Mouse (Mus musculus): ENCODE results near the gene Lrg1. TPM values are rescaled to one million over a fixed set of nuclear protein-coding genes. Genes with fewer than 3 reads are reported as not detected.

Lrg1 gene
- polyA plus RNA-seq, 1 experiment, result 23.4 TPM

GRCm38 (mm10) chr17:56134463-56134971 lies 12.7 kb upstream of the Lrg1 start:
- DNase-seq (ENCODE audit: low spot score), result no peak

DNA sequence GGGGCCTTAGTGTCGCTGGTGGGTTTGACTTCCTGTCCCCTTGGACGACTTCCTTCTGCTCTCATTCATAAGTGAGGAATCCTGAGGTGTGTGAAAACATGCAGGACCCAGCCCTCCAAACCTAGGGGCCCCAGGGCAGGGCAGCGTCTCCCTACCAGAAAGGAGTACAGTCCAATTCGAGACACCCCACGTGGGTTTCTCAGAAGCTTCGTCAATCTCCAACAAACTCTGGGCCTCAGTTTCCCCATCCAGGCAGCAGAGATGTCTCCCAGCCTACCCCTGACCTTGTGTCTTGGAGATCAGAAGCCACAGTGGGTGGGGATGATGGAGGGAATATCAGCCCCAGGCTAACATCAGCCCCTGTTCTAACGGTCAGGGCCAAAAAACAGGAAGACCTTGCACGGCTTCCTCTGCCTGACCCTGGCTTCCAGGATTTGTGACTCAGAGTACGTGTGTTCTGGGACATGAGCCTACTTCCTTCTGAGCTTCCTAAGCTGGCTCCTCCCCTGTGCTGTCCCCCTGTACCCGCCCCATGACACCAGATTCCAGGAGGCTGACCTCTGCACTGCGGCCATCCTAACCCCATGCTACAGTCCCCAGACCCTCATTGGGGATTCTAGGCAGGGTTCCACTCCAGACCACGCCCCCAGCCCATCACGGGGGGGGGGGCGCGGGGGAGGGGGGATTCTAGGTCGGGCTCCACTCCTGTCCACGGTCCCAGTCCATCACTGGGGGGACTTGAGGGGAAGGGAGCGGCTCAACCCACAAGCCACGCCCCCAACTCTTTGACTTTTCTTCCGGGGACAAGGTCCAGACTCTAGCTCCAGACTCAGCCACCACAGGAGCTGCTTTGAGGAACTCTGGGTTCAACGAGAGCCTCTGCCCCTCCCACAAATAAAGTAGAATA lies 11.9 kb upstream of the Lrg1 start:
- no peak for DNase-seq (ENCODE audit: low spot score)

- no peak for DNase-seq (ENCODE audit: low spot score)
These were observed 10.9 kb upstream of the Lrg1 start for GRCm38 (mm10) chr17:56132661-56133060.

- DNase-seq (ENCODE audit: low spot score), result no peak
These were observed 10.0 kb upstream of the Lrg1 start for GRCm38 (mm10) chr17:56131814-56132213.

- no peak for DNase-seq (ENCODE audit: low spot score)
These were observed 9.3 kb upstream of the Lrg1 start for GRCm38 (mm10) chr17:56131136-56131535.

GRCm38 (mm10) chr17:56128246-56128645 lies 6.4 kb upstream of the Lrg1 start:
- DNase-seq (ENCODE audit: low spot score), result no peak

GRCm38 (mm10) chr17:56126175-56126574 lies 4.4 kb upstream of the Lrg1 start:
- no peak for DNase-seq (ENCODE audit: low spot score)

DNA sequence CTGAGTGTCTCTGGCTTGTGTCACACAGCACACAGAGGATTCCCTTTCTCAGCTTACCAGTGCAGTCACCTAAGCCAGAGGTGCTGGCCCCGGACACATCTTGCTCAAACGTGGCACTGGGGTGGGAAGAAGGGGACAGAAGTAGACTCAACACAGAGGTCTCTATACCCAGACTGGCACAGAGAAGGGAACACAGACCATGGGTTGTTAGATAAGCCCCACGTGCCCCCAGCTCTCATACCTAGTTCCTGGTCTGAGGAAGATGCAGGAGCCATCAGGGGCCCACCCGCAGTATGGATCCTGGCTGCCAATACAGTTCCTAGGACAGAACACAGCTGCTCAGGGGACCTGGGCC lies 3.5 kb upstream of the Lrg1 start:
- DNase-seq (ENCODE audit: low spot score), result no peak

GRCm38 (mm10) chr17:56124377-56125275 lies 2.8 kb upstream of the Lrg1 start:
- DNase-seq (ENCODE audit: low spot score), result no peak

DNA sequence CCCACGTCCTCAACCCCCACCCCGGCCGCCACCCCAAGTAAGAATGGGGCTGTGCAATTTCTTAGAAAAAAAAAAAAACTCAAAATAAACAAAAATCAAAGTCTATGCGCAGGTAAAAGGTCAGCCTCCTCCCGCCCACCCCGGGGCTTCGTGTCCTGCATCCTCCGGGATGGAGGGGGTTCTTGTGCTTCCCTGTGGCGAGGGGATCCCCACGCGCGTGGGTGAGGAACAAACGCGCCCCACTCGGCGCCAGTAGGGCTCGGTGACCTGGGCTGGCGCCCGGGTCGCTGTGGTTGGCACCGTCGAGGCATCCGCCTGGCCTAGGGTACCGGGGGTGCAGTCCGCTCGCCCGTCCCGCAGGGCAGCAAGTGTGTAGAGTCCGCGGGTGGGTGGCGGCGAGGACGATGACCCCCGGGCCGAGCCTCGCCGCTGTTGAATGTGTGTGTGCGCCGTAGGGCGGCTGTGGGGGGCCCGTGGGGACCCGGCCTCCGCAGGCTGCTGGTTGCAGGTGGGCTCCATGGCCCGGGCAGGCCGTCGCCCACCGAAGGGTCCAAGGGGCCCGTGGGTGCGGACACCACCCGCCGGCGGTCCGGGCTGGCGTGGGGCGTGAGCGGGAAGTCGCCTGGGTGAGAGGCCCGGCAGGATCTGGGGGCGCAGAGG lies 2.0 kb upstream of the Lrg1 start:
- DNase-seq (ENCODE audit: low spot score), result no peak

DNA sequence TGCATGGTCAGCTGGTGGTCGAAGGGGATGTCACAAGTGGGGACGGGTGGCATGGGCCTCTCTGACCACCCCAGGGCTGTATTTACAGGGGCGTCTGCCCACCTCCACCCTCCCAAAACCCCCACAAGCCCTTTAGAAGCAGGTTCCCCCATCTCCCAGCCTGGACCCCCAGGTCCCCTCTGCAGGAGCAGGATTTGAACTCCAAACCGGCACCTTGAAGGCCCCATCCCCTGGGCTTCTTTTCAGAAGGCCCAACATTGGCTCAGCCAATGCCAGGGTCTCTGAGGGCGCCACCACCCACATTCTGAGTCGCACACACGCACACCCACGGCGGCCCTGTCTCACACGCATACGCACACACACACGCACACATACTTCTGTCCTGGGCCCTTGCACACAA lies 1.4 kb upstream of the Lrg1 start:
- no peak for DNase-seq (ENCODE audit: low spot score)

DNA sequence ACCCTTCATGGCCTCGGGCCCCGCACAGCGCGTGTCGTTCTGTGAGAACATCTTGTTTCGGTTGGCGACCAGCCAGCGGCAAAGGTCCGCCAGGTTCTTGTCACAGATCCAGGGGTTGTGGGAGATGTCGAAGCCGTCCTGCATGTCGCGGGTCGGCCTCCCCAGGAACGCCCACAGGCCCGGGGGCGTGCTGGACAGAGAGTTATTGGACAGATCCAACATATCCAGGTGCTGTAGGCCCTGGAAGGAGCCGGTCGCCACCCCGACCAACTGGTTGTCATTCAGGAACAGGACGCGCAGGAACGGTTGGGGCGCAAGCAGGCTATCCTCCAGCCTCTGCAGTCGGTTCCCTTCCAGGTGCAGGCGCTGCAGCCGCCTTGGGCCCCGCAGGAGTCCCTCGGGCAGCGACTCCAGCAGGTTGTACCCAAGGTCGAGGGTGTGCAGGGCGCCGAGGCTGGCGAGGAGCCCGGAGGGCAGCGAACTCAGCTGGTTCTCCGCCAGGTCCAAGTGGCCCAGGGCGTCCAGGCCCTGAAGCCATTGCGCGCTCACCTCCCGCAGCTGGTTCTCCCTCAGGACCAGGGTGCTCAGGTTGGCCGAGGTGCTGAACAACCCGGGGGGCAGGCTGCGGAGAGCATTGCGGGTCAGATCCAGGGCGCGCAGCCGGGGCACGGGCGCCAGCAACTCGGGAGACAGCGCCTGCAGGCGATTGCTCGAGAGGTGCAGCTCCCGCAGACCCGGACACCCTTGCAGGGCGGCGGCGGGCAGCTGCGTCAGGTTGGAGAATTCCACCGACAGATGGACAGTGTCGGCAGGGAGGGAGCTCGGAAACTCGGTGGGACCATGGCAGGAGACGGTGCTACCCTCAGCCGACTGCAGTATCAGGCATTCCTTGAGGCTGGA lies 1.6 kb downstream of the Lrg1 start:
- DNase-seq (ENCODE audit: low spot score), result no peak

DNA sequence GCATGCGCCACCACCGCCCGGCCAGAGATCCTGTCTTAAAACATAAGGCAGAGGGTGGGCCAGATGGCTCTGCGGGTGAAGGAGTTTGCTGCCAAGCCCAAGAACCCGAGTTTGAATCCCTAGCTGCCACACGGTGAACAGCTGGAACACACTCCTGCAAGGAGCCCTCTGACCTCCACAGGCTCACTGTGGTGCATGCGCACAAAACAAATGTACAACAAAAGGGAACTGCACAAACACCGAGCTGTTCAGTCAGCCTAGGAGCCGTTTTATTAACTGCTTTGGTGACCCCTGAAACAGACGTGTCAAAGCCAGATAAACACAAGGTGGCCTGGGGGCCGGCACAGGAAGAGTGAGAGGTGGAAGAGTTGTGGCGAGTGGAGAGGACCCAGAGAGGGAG lies 2.4 kb downstream of the Lrg1 start:
- no peak for DNase-seq (ENCODE audit: low spot score)

GRCm38 (mm10) chr17:56117251-56117710 lies 4.5 kb downstream of the Lrg1 start, which contains the start of gene Plin5:
Plin5 (minus strand) TSS chr17:56117596.
- no peak for DNase-seq (ENCODE audit: low spot score)

DNA sequence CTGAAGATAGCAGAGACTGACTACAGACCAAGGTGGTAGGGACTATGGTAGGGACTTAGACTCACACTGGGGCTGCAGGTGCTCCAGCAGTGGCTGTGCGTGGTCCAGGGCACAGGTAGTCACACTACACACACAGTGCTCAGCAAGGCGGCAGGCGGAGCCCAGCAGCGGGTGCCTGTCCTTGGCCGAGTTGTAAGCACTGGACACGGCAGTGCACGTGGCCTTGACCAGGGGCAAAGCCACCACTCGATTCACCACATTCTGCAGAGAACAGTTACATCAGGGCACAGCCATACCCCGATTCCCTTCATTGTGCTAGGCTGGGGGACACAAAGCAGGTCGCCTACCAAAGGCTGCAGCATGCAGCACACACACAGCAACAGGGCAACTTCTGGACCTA lies 5.6 kb downstream of the Lrg1 start:
- DNase-seq (ENCODE audit: low spot score), result no peak

- DNase-seq (ENCODE audit: low spot score), result no peak
These were observed 9.1 kb downstream of the Lrg1 start for GRCm38 (mm10) chr17:56112743-56113142.

DNA sequence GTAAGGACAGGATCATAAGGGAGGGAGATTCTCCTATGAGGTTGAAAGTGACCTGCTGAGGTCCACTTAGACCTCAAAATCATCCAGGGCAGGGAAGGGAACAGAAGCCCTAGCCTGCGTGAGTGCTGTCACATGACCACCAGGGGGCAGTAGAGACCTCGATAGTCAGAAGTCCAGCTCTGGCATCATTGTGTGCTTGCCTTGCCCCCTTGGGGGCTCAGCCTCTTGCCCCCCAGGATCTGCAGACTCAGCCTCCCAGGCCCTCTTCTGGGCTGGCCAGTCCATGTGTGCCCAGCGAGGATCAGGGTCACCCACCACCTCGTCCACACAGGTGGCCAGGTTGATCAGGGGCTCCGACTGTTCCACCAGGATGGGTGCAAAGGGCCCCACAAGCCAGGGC lies 9.9 kb downstream of the Lrg1 start:
- DNase-seq (ENCODE audit: low spot score), result no peak

GRCm38 (mm10) chr17:56111021-56111420 lies 10.8 kb downstream of the Lrg1 start:
- DNase-seq (ENCODE audit: low spot score), result no peak

GRCm38 (mm10) chr17:56110571-56110970 lies 11.2 kb downstream of the Lrg1 start:
- DNase-seq (ENCODE audit: low spot score), result no peak

DNA sequence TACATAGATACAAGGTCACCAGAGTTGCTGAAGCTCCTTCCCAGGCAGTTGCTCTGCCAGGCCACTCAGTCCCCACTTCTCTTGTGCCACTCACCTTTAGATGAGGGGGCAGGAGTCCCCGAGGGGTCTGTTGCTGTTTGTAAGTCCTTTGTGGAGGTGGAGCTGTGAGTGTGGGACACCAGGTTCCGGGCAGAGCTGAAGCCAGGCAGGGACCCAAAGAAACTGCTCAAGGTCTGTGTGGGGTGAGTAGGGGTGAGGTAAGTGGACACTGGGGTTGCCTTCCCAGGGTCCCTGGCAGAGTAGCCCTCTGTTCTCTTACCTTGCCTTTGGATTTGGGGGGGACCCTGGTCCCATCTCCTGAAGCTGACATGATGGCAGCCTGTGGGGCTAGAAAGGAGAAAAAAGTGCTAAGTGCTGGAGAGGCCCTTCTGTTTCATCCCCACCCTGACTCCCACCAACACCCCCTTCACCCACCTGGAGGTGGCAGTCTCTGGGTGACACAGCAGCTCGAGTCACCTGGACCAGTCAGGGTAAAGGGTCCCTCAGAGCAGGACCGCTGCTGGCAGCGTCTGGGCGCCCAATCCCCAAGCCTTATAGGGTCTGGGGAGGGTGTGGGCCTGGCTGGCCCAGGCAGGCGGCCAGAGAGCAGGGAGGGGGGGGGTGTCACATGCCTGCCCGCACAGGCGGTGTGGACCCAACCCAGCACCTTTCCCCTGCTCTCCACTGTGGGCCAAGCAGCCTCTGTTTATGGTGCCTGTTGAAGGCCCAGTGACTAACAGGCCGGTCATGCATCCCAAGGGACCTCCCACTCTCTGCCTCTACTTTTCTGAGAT lies 12.4 kb downstream of the Lrg1 start, which contains the start of gene Plin4:
Gene Plin4, minus strand, starts transcription at position 585 of the 833 bp plus-strand sequence.
- DNase-seq (ENCODE audit: low spot score), result peak; percentile 62

All from urinary bladder, adult 2 months (tissue).